Mouse (Mus musculus): Measurements from ENCODE around the gene Stam2. TPM values are rescaled to one million over a fixed set of nuclear protein-coding genes. Genes with fewer than 3 reads are reported as not detected.

Stam2 gene
- polyA plus RNA-seq, 2 experiments = 17.2 to 33.1 TPM

GRCm38 (mm10) chr2:52714111-52714510, 28.0 kb downstream of the Stam2 start:
- no peak overlapping the region for H3K4me2 ChIP-seq (replicated peaks; ENCODE audit: low read depth, low read length, severe bottlenecking)
- H3K27me3 ChIP-seq (ENCODE audit: control insufficient read depth, insufficient read depth, low read length) = no peaks in the 10 kb centered on the region
- H3K4me1 ChIP-seq (ENCODE audit: control insufficient read depth, insufficient read depth, low read length) = no peaks in the 10 kb centered on the region
- 96% methylated on average over 4 of the region's 4 CpGs for WGBS
- no peak for TF ChIP-seq POLR2A (IDR thresholded peaks at IDR 0.05; ENCODE audit: borderline replicate concordance, extremely low read depth, insufficient read depth, insufficient read length)
- no peak overlapping the region for H3K27ac ChIP-seq (replicated peaks; ENCODE audit: low read depth, low read length)
- H3K4me3 ChIP-seq (replicated peaks; ENCODE audit: low read length) = no peak overlapping the region
- H3K36me3 ChIP-seq (ENCODE audit: control insufficient read depth, insufficient read depth, low read length) = peaks cover 32% of the 10 kb centered on the region
- no peaks in the 10 kb centered on the region for H3K9me3 ChIP-seq (ENCODE audit: control insufficient read depth, low read length)
- ATAC-seq (ENCODE audit: low FRiP score, low read depth) = no peak
- no peak for DNase-seq (ENCODE audit: low spot score)
- no peak overlapping the region for H3K9ac ChIP-seq (ENCODE audit: low read depth, low read length, severe bottlenecking)

- H3K27ac ChIP-seq (replicated peaks; ENCODE audit: low read depth, low read length) = no peak overlapping the region
- H3K27me3 ChIP-seq (ENCODE audit: control insufficient read depth, insufficient read depth, low read length) = no peaks in the 10 kb centered on the region
- no peak overlapping the region for H3K4me3 ChIP-seq (replicated peaks; ENCODE audit: low read length)
- H3K9me3 ChIP-seq (ENCODE audit: control insufficient read depth, low read length) = no peaks in the 10 kb centered on the region
- TF ChIP-seq POLR2A (IDR thresholded peaks at IDR 0.05; ENCODE audit: borderline replicate concordance, extremely low read depth, insufficient read depth, insufficient read length) = no peak
- no peak overlapping the region for H3K4me2 ChIP-seq (replicated peaks; ENCODE audit: low read depth, low read length, severe bottlenecking)
- WGBS = 92% methylated on average over 2 of the region's 2 CpGs
- H3K4me1 ChIP-seq (ENCODE audit: control insufficient read depth, insufficient read depth, low read length) = no peaks in the 10 kb centered on the region
- DNase-seq (ENCODE audit: low spot score) = no peak
- no peak overlapping the region for H3K9ac ChIP-seq (ENCODE audit: low read depth, low read length, severe bottlenecking)
- ATAC-seq (ENCODE audit: low FRiP score, low read depth) = no peak
- H3K36me3 ChIP-seq (ENCODE audit: control insufficient read depth, insufficient read depth, low read length) = peaks cover 48% of the 10 kb centered on the region
Observed at GRCm38 (mm10) chr2:52710804-52711203, 31.3 kb downstream of the Stam2 start.

GRCm38 (mm10) chr2:52709417-52709816, 32.7 kb downstream of the Stam2 start:
- Histone ChIP-seq H3K36me3 (ENCODE audit: control insufficient read depth, insufficient read depth, low read length) (peaks cover 50% of the 10 kb centered on the region), H3K27me3 (ENCODE audit: control insufficient read depth, insufficient read depth, low read length) (no peaks in the 10 kb centered on the region), H3K4me2 (replicated peaks; ENCODE audit: low read depth, low read length, severe bottlenecking) (no peak overlapping the region), H3K4me3 (replicated peaks; ENCODE audit: low read length) (no peak overlapping the region), H3K4me1 (ENCODE audit: control insufficient read depth, insufficient read depth, low read length) (no peaks in the 10 kb centered on the region), H3K9ac (ENCODE audit: low read depth, low read length, severe bottlenecking) (no peak overlapping the region), H3K9me3 (ENCODE audit: control insufficient read depth, low read length) (no peaks in the 10 kb centered on the region), H3K27ac (replicated peaks; ENCODE audit: low read depth, low read length) (no peak overlapping the region)
- 97% methylated on average over 5 of the region's 5 CpGs for WGBS
- ATAC-seq (ENCODE audit: low FRiP score, low read depth) (no peak), DNase-seq (ENCODE audit: low spot score) (no peak)
- TF ChIP-seq POLR2A (IDR thresholded peaks at IDR 0.05; ENCODE audit: borderline replicate concordance, extremely low read depth, insufficient read depth, insufficient read length) = no peak

- H3K27me3 ChIP-seq (ENCODE audit: control insufficient read depth, insufficient read depth, low read length) = no peaks in the 10 kb centered on the region
- DNase-seq (ENCODE audit: low spot score) (no peak), ATAC-seq (ENCODE audit: low FRiP score, low read depth) (no peak)
- peaks cover 39% of the 10 kb centered on the region for H3K36me3 ChIP-seq (ENCODE audit: control insufficient read depth, insufficient read depth, low read length)
- no peak overlapping the region for H3K4me3 ChIP-seq (replicated peaks; ENCODE audit: low read length)
- no peak overlapping the region for H3K27ac ChIP-seq (replicated peaks; ENCODE audit: low read depth, low read length)
- H3K4me1 ChIP-seq (ENCODE audit: control insufficient read depth, insufficient read depth, low read length) = no peaks in the 10 kb centered on the region
- no peak for TF ChIP-seq POLR2A (IDR thresholded peaks at IDR 0.05; ENCODE audit: borderline replicate concordance, extremely low read depth, insufficient read depth, insufficient read length)
- no peaks in the 10 kb centered on the region for H3K9me3 ChIP-seq (ENCODE audit: control insufficient read depth, low read length)
- H3K4me2 ChIP-seq (replicated peaks; ENCODE audit: low read depth, low read length, severe bottlenecking) = no peak overlapping the region
- H3K9ac ChIP-seq (ENCODE audit: low read depth, low read length, severe bottlenecking) = no peak overlapping the region
- 84% methylated on average over 11 of the region's 11 CpGs for WGBS
Observed at GRCm38 (mm10) chr2:52701368-52702036, 40.6 kb downstream of the Stam2 start.

- Histone ChIP-seq H3K4me3 (replicated peaks; ENCODE audit: low read length) (no peak overlapping the region), H3K4me1 (ENCODE audit: control insufficient read depth, insufficient read depth, low read length) (no peaks in the 10 kb centered on the region), H3K9ac (ENCODE audit: low read depth, low read length, severe bottlenecking) (no peak overlapping the region), H3K4me2 (replicated peaks; ENCODE audit: low read depth, low read length, severe bottlenecking) (no peak overlapping the region), H3K36me3 (ENCODE audit: control insufficient read depth, insufficient read depth, low read length) (peaks cover 32% of the 10 kb centered on the region), H3K27me3 (ENCODE audit: control insufficient read depth, insufficient read depth, low read length) (no peaks in the 10 kb centered on the region), H3K9me3 (ENCODE audit: control insufficient read depth, low read length) (no peaks in the 10 kb centered on the region), H3K27ac (replicated peaks; ENCODE audit: low read depth, low read length) (no peak overlapping the region)
- no peak for DNase-seq (ENCODE audit: low spot score)
- WGBS = 51% methylated on average over 5 of the region's 5 CpGs
- ATAC-seq (ENCODE audit: low FRiP score, low read depth) = no peak
- no peak for TF ChIP-seq POLR2A (IDR thresholded peaks at IDR 0.05; ENCODE audit: borderline replicate concordance, extremely low read depth, insufficient read depth, insufficient read length)
Observed at GRCm38 (mm10) chr2:52700352-52700751, 41.7 kb downstream of the Stam2 start.

Data from limb, embryonic 14.5 days (tissue).